Mouse (Mus musculus) MEL (cell line): ENCODE results near the gene Wdr77. TPM values are rescaled to one million over a fixed set of nuclear protein-coding genes. Genes with fewer than 3 reads are reported as not detected.

Experiments
- DNase-seq: peaks from one replicate; pipeline ENCODE4 v3.0.0; 2011; ENCODE audit warnings: low read depth, low spot score
- H3K27ac ChIP-seq: 2 replicates; pipeline ENCODE4 v1.5.1; 2012; ENCODE audit warnings: low read depth, mild to moderate bottlenecking, control low read depth, low read length, moderate library complexity; ENCODE audit not compliant: control insufficient read depth
- H3K27me3 ChIP-seq, 2 experiments: fragments of 150-350 bp in 1 of 2; sonication (generic) in 1 of 2; 2 replicates each; pipeline ENCODE4 v1.6.1; 2012; ENCODE audit warnings: low read length in 2 of 2, mild to moderate bottlenecking in 2 of 2, improper control_type of control experiment in 1 of 2, moderate library complexity in 1 of 2; ENCODE audit not compliant: insufficient read depth in 2 of 2, control insufficient read depth in 1 of 2
- H3K36me3 ChIP-seq, 2 experiments: 2 replicates each; pipeline ENCODE4 v1.6.1; 2012 to 2014; ENCODE audit warnings: low read length in 2 of 2, improper control_type of control experiment in 1 of 2, inconsistent platforms in 1 of 2, mild to moderate bottlenecking in 1 of 2; ENCODE audit not compliant: insufficient read depth in 2 of 2, control insufficient read depth in 1 of 2
- H3K4me1 ChIP-seq, 2 experiments: fragments of 150-350 bp in 1 of 2; sonication (generic) in 1 of 2; 2 replicates each; pipeline ENCODE4 v1.6.1; 2012; ENCODE audit warnings: low read length in 2 of 2, improper control_type of control experiment in 1 of 2, mild to moderate bottlenecking in 1 of 2; ENCODE audit not compliant: insufficient read depth in 2 of 2, control insufficient read depth in 1 of 2
- H3K4me3 ChIP-seq, 2 experiments: fragments of 150-350 bp in 1 of 2; sonication (generic) in 1 of 2; 2 replicates each; pipeline ENCODE4 v1.5.1; 2012; ENCODE audit warnings: low read depth in 2 of 2, low read length in 2 of 2, mild to moderate bottlenecking in 2 of 2, moderate library complexity in 2 of 2, control low read depth in 1 of 2, improper control_type of control experiment in 1 of 2; ENCODE audit not compliant: control insufficient read depth in 1 of 2, insufficient read depth in 1 of 2
- H3K79me2 ChIP-seq: 2 replicates; pipeline ENCODE4 v1.6.1; 2012; ENCODE audit warnings: mild to moderate bottlenecking, low read length, moderate library complexity; ENCODE audit not compliant: control insufficient read depth, poor library complexity, insufficient read depth
- H3K9ac ChIP-seq: 2 replicates; pipeline ENCODE4 v1.6.1; 2012; ENCODE audit warnings: low read depth, mild to moderate bottlenecking, control low read depth, low read length, moderate library complexity; ENCODE audit not compliant: control insufficient read depth, poor library complexity, severe bottlenecking
- H3K9me3 ChIP-seq: fragments of 150-350 bp; sonication (generic); replicated peaks from 2 replicates; pipeline ENCODE4 v1.6.1; 2012; ENCODE audit warnings: mild to moderate bottlenecking, low read length, improper control_type of control experiment, moderate library complexity; ENCODE audit not compliant: insufficient read depth
- BHLHE40 ChIP-seq: IDR thresholded peaks from 2 replicates; pipeline ENCODE4 v1.6.1; 2012; ENCODE audit warnings: low read depth, mild to moderate bottlenecking, inconsistent platforms, low read length, improper control_type of control experiment, borderline replicate concordance
- CHD2 ChIP-seq: IDR thresholded peaks from 2 replicates; pipeline ENCODE4 v1.6.1; 2011; ENCODE audit warnings: low read length, improper control_type of control experiment
- E2F4 ChIP-seq: IDR thresholded peaks from 2 replicates; pipeline ENCODE4 v1.6.1; 2011; ENCODE audit warnings: low read depth, low read length, improper control_type of control experiment, borderline replicate concordance
- ELF1 ChIP-seq: IDR thresholded peaks from 2 replicates; pipeline ENCODE4 v1.6.1; 2014; ENCODE audit warnings: low read depth, mild to moderate bottlenecking, inconsistent platforms, low read length, improper control_type of control experiment, moderate library complexity
- GATA1 ChIP-seq: IDR thresholded peaks from 2 replicates; pipeline ENCODE4 v1.6.1; 2011; ENCODE audit warnings: low read depth, low read length, improper control_type of control experiment
- HCFC1 ChIP-seq: IDR thresholded peaks from 2 replicates; pipeline ENCODE4 v1.6.1; 2012; ENCODE audit warnings: low read depth, mild to moderate bottlenecking, inconsistent platforms, low read length, improper control_type of control experiment, moderate library complexity
- JUND ChIP-seq: IDR thresholded peaks from 2 replicates; pipeline ENCODE4 v1.6.1; 2011; ENCODE audit warnings: low read depth, mild to moderate bottlenecking, improper control_type of control experiment, low read length
- KAT2A ChIP-seq: conservative IDR thresholded peaks from 2 replicates; pipeline ENCODE4 v1.6.1; 2012; ENCODE audit warnings: low read depth, low read length, improper control_type of control experiment, inconsistent platforms
- MAX ChIP-seq: IDR thresholded peaks from 2 replicates; pipeline ENCODE4 v1.6.1; 2011; ENCODE audit warnings: low read length, improper control_type of control experiment
- MXI1 ChIP-seq: IDR thresholded peaks from 2 replicates; pipeline ENCODE4 v1.6.1; 2011; ENCODE audit warnings: mild to moderate bottlenecking, low read depth, low read length, improper control_type of control experiment
- MYC ChIP-seq: IDR thresholded peaks from 2 replicates; pipeline ENCODE4 v1.6.1; 2011; ENCODE audit warnings: low read depth, mild to moderate bottlenecking, low read length, improper control_type of control experiment, moderate library complexity
- NELFE ChIP-seq: IDR thresholded peaks from 2 replicates; pipeline ENCODE4 v1.6.1; 2011; ENCODE audit warnings: low read depth, low read length, improper control_type of control experiment
- NRF1 ChIP-seq: IDR thresholded peaks from 2 replicates; pipeline ENCODE4 v1.6.1; 2014; ENCODE audit warnings: low read depth, mild to moderate bottlenecking, inconsistent platforms, low read length, improper control_type of control experiment, moderate library complexity; ENCODE audit not compliant: poor library complexity, insufficient read depth, severe bottlenecking
- POLR2AphosphoS5 ChIP-seq: IDR thresholded peaks from 2 replicates; pipeline ENCODE4 v1.6.1; 2012; ENCODE audit warnings: low read depth, borderline replicate concordance, mild to moderate bottlenecking, inconsistent platforms, low read length, moderate library complexity, mixed read lengths
- RAD21 ChIP-seq: IDR thresholded peaks from 2 replicates; pipeline ENCODE4 v1.6.1; 2011; ENCODE audit warnings: mild to moderate bottlenecking, low read depth, low read length, improper control_type of control experiment
- RCOR1 ChIP-seq: IDR thresholded peaks from 2 replicates; pipeline ENCODE4 v1.6.1; 2012; ENCODE audit warnings: low read depth, mild to moderate bottlenecking, inconsistent platforms, low read length, improper control_type of control experiment
- TAL1 ChIP-seq: IDR thresholded peaks from 2 replicates; pipeline ENCODE4 v1.6.1; 2012; ENCODE audit warnings: mild to moderate bottlenecking, inconsistent platforms, low read length, moderate library complexity, mixed read lengths
- TCF12 ChIP-seq: IDR thresholded peaks from 2 replicates; pipeline ENCODE4 v1.6.1; 2014; ENCODE audit warnings: low read depth, mild to moderate bottlenecking, inconsistent platforms, low read length, improper control_type of control experiment, moderate library complexity
- USF1 ChIP-seq: IDR thresholded peaks from 2 replicates; pipeline ENCODE4 v1.6.1; 2014; ENCODE audit warnings: low read depth, mild to moderate bottlenecking, inconsistent platforms, low read length, improper control_type of control experiment, moderate library complexity
- ZC3H11A ChIP-seq: IDR thresholded peaks from 2 replicates; pipeline ENCODE4 v1.6.1; 2012; ENCODE audit warnings: low read depth, mild to moderate bottlenecking, inconsistent platforms, low read length, improper control_type of control experiment
- ZKSCAN1 ChIP-seq: IDR thresholded peaks from 2 replicates; pipeline ENCODE4 v1.6.1; 2012; ENCODE audit warnings: low read depth, mild to moderate bottlenecking, inconsistent platforms, low read length, improper control_type of control experiment, moderate library complexity
- ZNF384 ChIP-seq: IDR thresholded peaks from 2 replicates; pipeline ENCODE4 v1.6.1; 2012; ENCODE audit warnings: low read depth, mild to moderate bottlenecking, inconsistent platforms, low read length, improper control_type of control experiment
- polyA plus RNA-seq, 2 experiments: library from polyadenylated mRNA; stranded (reverse) in 1 of 2; unstranded in 1 of 2; fragments of >175 nt in 1 of 2; fragments of >200 nt in 1 of 2; gene quantifications; 2 replicates each; pipeline versions ENCODE4 v1.2.1 to v1.2.4; 2012; ENCODE audit warnings: low replicate concordance in 2 of 2, low read depth in 1 of 2; ENCODE audit not compliant: insufficient read length in 2 of 2, insufficient read depth in 1 of 2, missing spikeins in 1 of 2
- total RNA-seq: library from RNA; depleted of rRNA; stranded (reverse); fragments of 300-350 nt; gene quantifications from 2 replicates; pipeline ENCODE4 v1.2.3, GENCODE M21; 2012

Wdr77 gene
- total and polyA plus RNA-seq, 3 experiments, result 116 to 204 TPM; not detected in 1

GRCm38 (mm10) chr3:105935033-105935432, 24.1 kb upstream of the Wdr77 start:
- H3K9me3 ChIP-seq, result no peaks in the 10 kb centered on the region
- peaks cover 3% of the 10 kb centered on the region; the same call in 1 of the 2 replicates for H3K79me2 ChIP-seq
- no peak overlapping the region for H3K9ac ChIP-seq
- H3K27ac ChIP-seq, result no peak overlapping the region
- TF ChIP-seq USF1 (no peak), NELFE (no peak), BHLHE40 (no peak), ZC3H11A (no peak), POLR2AphosphoS5 (no peak), MAX (no peak), RAD21 (no peak), MXI1 (no peak), RCOR1 (no peak), ZNF384 (no peak), TCF12 (no peak)
- no peak for DNase-seq
- H3K4me3 ChIP-seq, result no peak overlapping the region
- H3K4me1 ChIP-seq, result peaks cover 0 to 11% of the 10 kb centered on the region in 2 experiments; a peak in 2 of 4 replicates
- no peaks in the 10 kb centered on the region for H3K27me3 ChIP-seq
- H3K36me3 ChIP-seq, result peaks cover 0 to 14% of the 10 kb centered on the region in 2 experiments; a peak in 2 of 4 replicates

GRCm38 (mm10) chr3:105936111-105936510, 23.1 kb upstream of the Wdr77 start:
- H3K9ac ChIP-seq, result no peak overlapping the region
- peak; percentile 63; the same call in 1 of the 2 replicates for TF ChIP-seq ZNF384
- no peak for TF ChIP-seq HCFC1
- H3K4me3 ChIP-seq, result no peak overlapping the region
- no peak for DNase-seq
- H3K36me3 ChIP-seq, result peaks cover 5 to 9% of the 10 kb centered on the region in 2 experiments
- H3K9me3 ChIP-seq, result no peaks in the 10 kb centered on the region
- H3K27ac ChIP-seq, result no peak overlapping the region
- H3K27me3 ChIP-seq, result no peaks in the 10 kb centered on the region
- H3K4me1 ChIP-seq, result peaks cover 0 to 10% of the 10 kb centered on the region in 2 experiments; a peak in 2 of 4 replicates
- peaks cover 3% of the 10 kb centered on the region; the same call in 1 of the 2 replicates for H3K79me2 ChIP-seq

GRCm38 (mm10) chr3:105951348-105951747, 7.8 kb upstream of the Wdr77 start:
- no peak for DNase-seq
- H3K27ac ChIP-seq, result no peak overlapping the region
- no peak overlapping the region for H3K9ac ChIP-seq
- H3K79me2 ChIP-seq, result peaks cover 12% of the 10 kb centered on the region; the same call in 1 of the 2 replicates
- no peaks in the 10 kb centered on the region for H3K9me3 ChIP-seq
- TF ChIP-seq NELFE (no peak), HCFC1 (no peak), ZKSCAN1 (no peak), TAL1 (no peak), CHD2 (no peak), JUND (no peak), MYC (no peak), BHLHE40 (no peak), E2F4 (no peak), GATA1 (no peak), KAT2A (no peak), NRF1 (no peak), ELF1 (no peak), POLR2AphosphoS5 (no peak)
- peaks cover 26 to 57% of the 10 kb centered on the region in 2 experiments for H3K36me3 ChIP-seq
- no peaks in the 10 kb centered on the region for H3K27me3 ChIP-seq
- no peak overlapping the region for H3K4me3 ChIP-seq
- peaks cover 0 to 9% of the 10 kb centered on the region in 2 experiments; a peak in 2 of 4 replicates for H3K4me1 ChIP-seq
